Mouse (Mus musculus) intestine, embryonic 16.5 days (tissue): Measurements from ENCODE around the gene Evx2. TPM values are rescaled to one million over a fixed set of nuclear protein-coding genes. Genes with fewer than 3 reads are reported as not detected.

Experiments
- ATAC-seq: fragments of 200-750 bp; cut with Nextera tagmentation; 2 replicates; pipeline ENCODE4 v1.8.0; 2017; ENCODE audit warnings: moderate TSS enrichment, moderate library complexity
- H3K27ac ChIP-seq: fragments of 300-500 bp; sonication (generic); 2 replicates; pipeline ENCODE4 v1.5.1; 2014; ENCODE audit warnings: mild to moderate bottlenecking, low read length
- H3K27me3 ChIP-seq: fragments of 300-500 bp; sonication (generic); replicated peaks from 2 replicates; pipeline ENCODE4 v1.6.1; 2014; ENCODE audit warnings: low read length, control low read depth, mixed read lengths; ENCODE audit not compliant: control insufficient read depth, insufficient read depth
- H3K36me3 ChIP-seq: fragments of 300-500 bp; sonication (generic); 2 replicates; pipeline ENCODE4 v1.6.1; 2014; ENCODE audit warnings: low read length, control low read depth; ENCODE audit not compliant: control insufficient read depth, insufficient read depth
- H3K4me1 ChIP-seq: fragments of 300-500 bp; sonication (generic); 2 replicates; pipeline ENCODE4 v1.6.1; 2014; ENCODE audit warnings: low read length, control low read depth, mixed read lengths; ENCODE audit not compliant: control insufficient read depth, insufficient read depth
- H3K4me2 ChIP-seq: fragments of 300-500 bp; sonication (generic); 2 replicates; pipeline ENCODE4 v1.6.1; 2014; ENCODE audit warnings: low read depth, low read length, control low read depth
- H3K4me3 ChIP-seq: fragments of 300-500 bp; sonication (generic); 2 replicates; pipeline ENCODE4 v1.5.1; 2014; ENCODE audit warnings: mild to moderate bottlenecking, low read length
- H3K9ac ChIP-seq: fragments of 300-500 bp; sonication (generic); 2 replicates; pipeline ENCODE4 v1.6.1; 2014; ENCODE audit warnings: low read depth, low read length
- H3K9me3 ChIP-seq: fragments of 300-500 bp; sonication (generic); 2 replicates; pipeline ENCODE4 v1.6.1; 2016; ENCODE audit warnings: low read length, control low read depth; ENCODE audit not compliant: control insufficient read depth
- WGBS: fragments of 180-500 bp; shearing (Covaris S2); extraction: QIAGEN DNeasy Blood & Tissue Kit; methylation state at CpG from one replicate; pipeline ENCODE4 v1.1.7; 2014; 5-methylcytosine and 5-hydroxymethylcytosine counted together
- polyA plus RNA-seq: library from polyadenylated mRNA; unstranded; fragments of >200 nt; fragmentation: Nextera tagmentation; extraction: Ambion mirVana; gene quantifications from 2 replicates; pipeline ENCODE4 v1.2.1, GENCODE M21; 2015

Gene Evx2
- polyA plus RNA-seq, 1 experiment from 2014 or later = 0.05 TPM

DNA sequence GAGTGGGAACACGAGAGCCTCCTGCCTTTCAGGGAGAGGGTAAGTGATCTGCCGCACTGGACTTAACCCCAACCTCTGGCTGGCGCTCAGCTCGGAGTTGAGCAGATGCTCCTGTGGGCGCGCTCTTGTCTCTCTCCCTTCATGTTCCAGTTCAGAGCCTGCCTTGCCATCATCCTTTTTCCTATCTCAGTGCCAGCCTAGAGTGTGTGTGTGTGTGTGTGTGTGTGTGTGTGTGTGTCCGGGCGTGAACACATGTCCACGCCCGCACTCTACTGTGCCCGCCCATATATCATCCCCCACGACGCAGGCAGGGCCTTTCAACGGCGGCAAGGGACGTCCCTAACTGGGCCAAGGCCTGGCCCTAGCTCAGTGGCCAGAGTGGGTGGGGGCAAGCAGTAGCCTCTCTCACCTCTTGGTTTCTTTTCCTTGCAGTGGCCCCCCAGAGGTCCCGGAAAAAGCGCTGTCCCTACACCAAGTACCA, 24.2 kb upstream of the Evx2 start:
- ATAC-seq = peak; percentile 31; the same call in 1 of the 2 replicates
- Histone ChIP-seq H3K36me3 (no peaks in the 10 kb centered on the region), H3K4me2 (no peak overlapping the region), H3K9me3 (no peaks in the 10 kb centered on the region), H3K4me1 (peaks cover 12% of the 10 kb centered on the region), H3K27me3 (peaks cover 87% of the 10 kb centered on the region), H3K4me3 (peak overlapping the region; percentile 34), H3K27ac (no peak overlapping the region), H3K9ac (no peak overlapping the region)
- 3% methylated on average over 18 of the region's 18 CpGs for WGBS

DNA sequence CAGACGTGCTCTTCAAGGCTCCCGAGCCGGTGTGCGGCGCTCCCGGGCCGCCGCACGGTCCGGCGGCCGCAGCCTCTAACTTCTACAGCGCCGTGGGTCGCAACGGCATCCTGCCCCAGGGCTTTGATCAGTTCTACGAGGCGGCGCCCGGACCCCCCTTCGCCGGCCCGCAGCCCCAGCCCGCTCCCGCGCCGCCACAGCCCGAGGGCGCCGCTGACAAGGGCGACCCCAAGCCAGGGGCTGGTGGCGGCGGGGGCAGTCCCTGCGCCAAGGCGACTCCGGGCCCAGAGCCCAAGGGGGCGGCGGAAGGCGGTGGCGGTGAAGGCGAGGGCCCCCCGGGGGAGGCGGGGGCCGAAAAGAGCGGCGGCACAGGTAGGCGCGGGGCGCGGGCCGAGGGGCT, 23.4 kb upstream of the Evx2 start:
- 0 out of 2 replicates have a peak, but pooled peaks have one; percentile 10 for ATAC-seq
- H3K27me3 ChIP-seq = peaks cover 88% of the 10 kb centered on the region
- peak overlapping the region; percentile 43; the same call in 1 of the 2 replicates for H3K9ac ChIP-seq

GRCm38 (mm10) chr2:74681594-74682531, 22.5 kb upstream of the Evx2 start:
- ATAC-seq = peak; percentile 59
- 0 out of 2 replicates have a peak overlapping the region, but pooled peaks have one; percentile 10 for H3K9ac ChIP-seq
- H3K27ac ChIP-seq = no peak overlapping the region
- peak overlapping the region; percentile 42 for H3K4me2 ChIP-seq
- H3K4me1 ChIP-seq = peaks cover 12% of the 10 kb centered on the region
- H3K27me3 ChIP-seq = peaks cover 86% of the 10 kb centered on the region
- H3K9me3 ChIP-seq = no peaks in the 10 kb centered on the region
- peak overlapping the region; percentile 34 for H3K4me3 ChIP-seq
- WGBS = under 1% methylated on average over 74 of the region's 78 CpGs
- no peaks in the 10 kb centered on the region for H3K36me3 ChIP-seq

More for the DNA sequence above, 23.4 kb upstream of the Evx2 start:
- Histone ChIP-seq H3K4me2 (peak overlapping the region; percentile 42), H3K4me1 (peaks cover 12% of the 10 kb centered on the region), H3K4me3 (peak overlapping the region; percentile 34), H3K27ac (no peak overlapping the region), H3K9me3 (no peaks in the 10 kb centered on the region), H3K36me3 (no peaks in the 10 kb centered on the region)
- under 1% methylated on average over 48 of the region's 51 CpGs for WGBS

GRCm38 (mm10) chr2:74680561-74681398, 21.4 kb upstream of the Evx2 start:
- Histone ChIP-seq H3K27me3 (peaks cover 91% of the 10 kb centered on the region), H3K9ac (no peak overlapping the region), H3K4me3 (peak overlapping the region; percentile 34; the same call in 1 of the 2 replicates), H3K4me2 (no peak overlapping the region), H3K27ac (no peak overlapping the region), H3K36me3 (no peaks in the 10 kb centered on the region), H3K9me3 (no peaks in the 10 kb centered on the region), H3K4me1 (peaks cover 12% of the 10 kb centered on the region)
- 3% methylated on average over 21 of the region's 21 CpGs for WGBS
- ATAC-seq = no peak

- H3K4me3 ChIP-seq = peak overlapping the region; percentile 3; the same call in 1 of the 2 replicates
- no peak overlapping the region for H3K27ac ChIP-seq
- H3K4me1 ChIP-seq = peaks cover 12% of the 10 kb centered on the region
- no peak for ATAC-seq
- no peak overlapping the region for H3K9ac ChIP-seq
- no peak overlapping the region for H3K4me2 ChIP-seq
- no peaks in the 10 kb centered on the region for H3K36me3 ChIP-seq
- 2% methylated on average over 23 of the region's 23 CpGs for WGBS
- no peaks in the 10 kb centered on the region for H3K9me3 ChIP-seq
- H3K27me3 ChIP-seq = peaks cover 93% of the 10 kb centered on the region
Measured at GRCm38 (mm10) chr2:74679980-74680379, 20.6 kb upstream of the Evx2 start.

GRCm38 (mm10) chr2:74679596-74679971, 20.2 kb upstream of the Evx2 start:
- Histone ChIP-seq H3K27me3 (peaks cover 95% of the 10 kb centered on the region), H3K36me3 (no peaks in the 10 kb centered on the region), H3K4me3 (peak overlapping the region; percentile 3; the same call in 1 of the 2 replicates), H3K9ac (no peak overlapping the region), H3K9me3 (no peaks in the 10 kb centered on the region), H3K27ac (no peak overlapping the region), H3K4me1 (peaks cover 12% of the 10 kb centered on the region), H3K4me2 (no peak overlapping the region)
- under 1% methylated on average over 26 of the region's 26 CpGs for WGBS
- no peak for ATAC-seq

DNA sequence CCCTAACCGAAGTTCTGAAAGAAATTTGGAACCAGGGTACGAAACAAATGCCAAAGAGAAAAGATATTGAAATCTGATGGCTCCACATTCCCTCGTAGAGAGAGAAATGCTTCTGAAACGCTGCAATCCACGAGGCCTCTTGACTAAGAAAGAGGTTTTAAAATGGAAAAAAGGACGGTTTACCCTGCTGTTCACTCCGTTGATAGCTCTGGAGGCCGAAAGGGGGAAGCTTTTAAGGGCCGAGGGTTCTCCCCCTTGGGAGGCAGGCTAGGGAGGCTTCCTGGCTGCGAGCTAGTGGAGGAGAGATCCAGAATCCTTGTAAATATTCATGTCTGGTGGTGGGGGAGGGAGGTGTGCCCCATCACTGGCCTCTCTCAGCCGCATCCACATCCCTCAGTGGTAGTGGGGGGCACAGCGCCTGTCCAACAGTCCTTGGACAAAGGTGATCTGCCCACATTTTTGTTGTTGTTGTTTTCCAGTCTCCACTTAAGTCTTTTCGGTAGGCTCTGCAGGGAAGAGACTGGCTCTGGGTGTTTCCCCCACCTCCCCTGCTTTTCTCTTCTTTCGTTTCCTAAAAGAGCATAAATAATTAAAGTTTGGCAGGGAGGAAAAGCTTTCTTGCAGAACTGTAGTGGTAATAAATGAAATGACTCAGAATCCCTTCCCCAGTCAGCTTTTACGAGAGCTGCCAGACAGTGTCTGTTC, 19.7 kb upstream of the Evx2 start, which contains the start of gene Hoxd11:
TSS of gene Hoxd11 (plus strand) at position 667 of the 705 bp plus-strand sequence.
- Histone ChIP-seq H3K27ac (no peak within 1 kb of the TSS), H3K27me3 (peaks cover 96% of the 10 kb centered on the region), H3K4me3 (peak within 1 kb of the TSS; percentile 3; the same call in 1 of the 2 replicates)

GRCm38 (mm10) chr2:74677106-74677505, 17.7 kb upstream of the Evx2 start:
- 32% methylated on average over 2 of the region's 2 CpGs for WGBS
- Histone ChIP-seq H3K4me1 (peaks cover 6% of the 10 kb centered on the region; the same call in 1 of the 2 replicates), H3K27ac (no peak overlapping the region), H3K4me3 (no peak overlapping the region), H3K36me3 (no peaks in the 10 kb centered on the region), H3K27me3 (peaks cover 93% of the 10 kb centered on the region), H3K9me3 (no peaks in the 10 kb centered on the region), H3K9ac (no peak overlapping the region), H3K4me2 (no peak overlapping the region)
- ATAC-seq = no peak

More for the DNA sequence above, 19.7 kb upstream of the Evx2 start, which contains the start of gene Hoxd11:
- WGBS = 2% methylated on average over 15 of the region's 15 CpGs
- no peaks in the 10 kb centered on the region for H3K36me3 ChIP-seq
- peaks cover 12% of the 10 kb centered on the region for H3K4me1 ChIP-seq
- no peak within 1 kb of the TSS for H3K9ac ChIP-seq
- ATAC-seq = no peak
- H3K9me3 ChIP-seq = no peaks in the 10 kb centered on the region
- no peak within 1 kb of the TSS for H3K4me2 ChIP-seq
